Mouse (Mus musculus) olfactory bulb, adult 2 months (tissue): ENCODE data around the gene Ldb2. TPM values are rescaled to one million over a fixed set of nuclear protein-coding genes. Genes with fewer than 3 reads are reported as not detected.

Source experiments
- H3K27ac ChIP-seq: fragments of 200-500 bp; 2 replicates; pipeline ENCODE4 v1.5.1; 2012; ENCODE audit warnings: low read depth, low read length; ENCODE audit not compliant: insufficient read depth
- H3K4me1 ChIP-seq: fragments of 200-500 bp; 2 replicates; pipeline ENCODE4 v1.6.1; 2012; ENCODE audit warnings: low read length; ENCODE audit not compliant: control insufficient read depth, insufficient read depth
- H3K4me3 ChIP-seq: fragments of 200-500 bp; 2 replicates; pipeline ENCODE4 v1.5.1; 2012; ENCODE audit warnings: mild to moderate bottlenecking, low read depth, low read length, moderate library complexity; ENCODE audit not compliant: insufficient read depth
- CTCF ChIP-seq: fragments of 200-500 bp; IDR thresholded peaks from 2 replicates; pipeline ENCODE4 v1.5.1; 2012; ENCODE audit warnings: low read depth, mild to moderate bottlenecking, low read length, moderate library complexity; ENCODE audit not compliant: insufficient read depth
- POLR2A ChIP-seq: fragments of 200-500 bp; IDR thresholded peaks from 2 replicates; pipeline ENCODE4 v1.6.1; 2012; ENCODE audit warnings: mild to moderate bottlenecking, low read depth, low read length, moderate library complexity; ENCODE audit not compliant: insufficient read depth
- WGBS: fragments of 180-500 bp; shearing (Covaris S2); methylation state at CpG from one replicate; pipeline ENCODE4 v1.1.7; 2018; 5-methylcytosine and 5-hydroxymethylcytosine counted together
- polyA plus RNA-seq: library from polyadenylated mRNA; stranded (reverse); fragments of >200 nt; gene quantifications from 2 replicates; pipeline ENCODE4 v1.2.4, GENCODE M21; 2012; ENCODE audit warnings: low replicate concordance; ENCODE audit not compliant: missing spikeins, insufficient read depth, insufficient read length

The Ldb2 gene
- polyA plus RNA-seq, 1 experiment = not detected

DNA sequence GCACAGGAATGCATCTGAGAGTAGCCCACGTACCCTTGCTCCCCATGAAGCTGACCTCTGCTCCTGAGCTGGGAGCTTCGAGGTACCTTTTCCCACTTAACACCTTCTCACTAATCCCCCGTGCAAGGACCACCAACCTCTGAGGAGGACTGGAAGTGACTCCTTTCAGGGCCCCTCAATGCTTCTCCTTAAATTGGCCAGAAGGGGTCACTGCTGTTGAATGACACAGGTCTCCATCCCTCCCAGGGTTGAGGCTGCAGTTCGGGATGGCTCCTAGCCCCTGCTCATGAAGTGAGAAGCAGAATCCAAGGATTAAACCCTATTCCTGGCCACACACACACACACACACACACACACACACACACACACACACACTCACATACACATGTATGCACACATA lies 323.1 kb downstream of the Ldb2 start:
- H3K4me1 ChIP-seq = no peaks in the 10 kb centered on the region
- no peak overlapping the region for H3K4me3 ChIP-seq
- WGBS = 66% methylated on average over 4 of the region's 4 CpGs
- TF ChIP-seq POLR2A (no peak), CTCF (no peak)
- no peak overlapping the region for H3K27ac ChIP-seq

GRCm38 (mm10) chr5:44475543-44475942 lies 323.9 kb downstream of the Ldb2 start:
- 82% methylated on average over 1 of the region's 1 CpGs for WGBS
- no peaks in the 10 kb centered on the region for H3K4me1 ChIP-seq

DNA sequence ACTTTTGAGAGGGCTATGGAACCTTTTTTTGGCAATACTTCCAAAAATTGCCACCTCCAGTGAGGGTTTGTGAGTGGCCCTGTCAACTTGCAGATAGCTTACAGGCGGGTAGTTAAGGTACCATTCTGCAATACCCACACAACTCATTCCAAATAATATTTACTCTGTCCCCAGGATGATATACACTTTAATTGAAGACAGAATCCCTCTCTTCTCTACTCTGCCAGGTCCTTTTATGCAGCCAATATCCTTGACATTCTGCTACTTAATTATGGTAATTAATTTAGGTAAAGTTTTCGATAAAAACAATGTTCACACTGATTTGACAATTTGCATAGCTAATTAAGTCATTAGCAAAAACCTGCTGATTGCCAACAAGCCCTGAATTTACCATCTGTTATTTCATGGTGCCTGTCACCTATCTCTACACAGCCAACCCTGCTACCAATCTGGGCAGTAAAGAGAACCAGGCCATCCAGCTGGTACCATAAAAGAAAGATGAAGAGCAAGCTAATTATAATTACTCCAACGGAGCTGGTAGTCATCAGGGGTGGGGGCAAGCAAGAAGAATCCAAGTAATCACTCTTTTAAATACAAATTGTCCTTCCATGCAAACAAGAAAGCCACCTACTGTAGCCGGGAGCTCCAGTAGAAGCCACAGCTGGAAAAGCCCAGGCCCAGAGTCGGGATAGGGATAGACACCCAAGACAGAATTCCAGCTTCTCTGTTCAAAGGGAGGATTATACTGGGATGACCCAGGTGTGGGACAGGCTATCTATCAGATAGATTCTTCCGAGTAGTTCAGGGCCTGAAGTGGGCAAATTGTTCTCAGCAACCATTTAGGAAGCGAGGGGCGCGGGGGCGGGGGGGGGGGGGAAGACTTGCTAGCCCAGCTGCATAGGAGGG lies 325.4 kb downstream of the Ldb2 start:
- H3K27ac ChIP-seq = no peak overlapping the region
- TF ChIP-seq CTCF = no peak
- no peak for TF ChIP-seq POLR2A
- WGBS = 69% methylated on average over 10 of the region's 10 CpGs
- H3K4me3 ChIP-seq = no peak overlapping the region
- H3K4me1 ChIP-seq = no peaks in the 10 kb centered on the region

More at GRCm38 (mm10) chr5:44475543-44475942, 323.9 kb downstream of the Ldb2 start:
- no peak overlapping the region for H3K4me3 ChIP-seq
- no peak overlapping the region for H3K27ac ChIP-seq
- TF ChIP-seq CTCF = no peak
- no peak for TF ChIP-seq POLR2A

DNA sequence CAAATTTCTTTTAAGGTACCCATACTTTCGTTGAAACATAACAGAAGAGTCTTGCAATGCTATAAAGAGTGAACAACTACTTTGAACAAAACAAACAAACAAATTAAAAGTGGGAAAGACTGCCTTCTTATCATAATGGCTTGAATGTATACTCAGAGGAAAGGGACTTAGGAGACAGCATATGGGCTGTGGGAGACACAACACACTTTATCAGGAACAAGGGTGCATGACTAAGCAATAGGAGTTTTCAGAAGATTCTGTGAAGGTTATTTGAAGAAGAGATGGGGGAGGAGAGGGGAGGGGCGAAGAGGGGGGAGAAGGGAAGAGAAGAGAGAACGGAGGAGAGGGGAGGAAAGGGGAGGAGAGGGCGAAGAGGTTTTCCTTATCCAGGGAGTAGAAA lies 334.2 kb downstream of the Ldb2 start:
- H3K27ac ChIP-seq = no peak overlapping the region
- WGBS = 83% methylated on average over 4 of the region's 4 CpGs

More for the DNA sequence above, 334.2 kb downstream of the Ldb2 start:
- Histone ChIP-seq H3K4me1 (no peaks in the 10 kb centered on the region), H3K4me3 (no peak overlapping the region)
- TF ChIP-seq POLR2A = no peak
- no peak for TF ChIP-seq CTCF
